Mouse (Mus musculus) kidney, adult 8-10 months (tissue): ENCODE results near the gene Phospho2.

Experiments
- DNase-seq, 2 experiments: peaks; one replicate each; pipeline ENCODE4 v3.0.0; 2022

The Phospho2 gene

GRCm38 (mm10) chr2:69825898-69826297, 36.5 kb downstream of the Phospho2 start:
- no peak for DNase-seq

GRCm38 (mm10) chr2:69826380-69826779, 37.0 kb downstream of the Phospho2 start:
- no peak for DNase-seq

- no peak for DNase-seq
Measured at GRCm38 (mm10) chr2:69828031-69828430, 38.6 kb downstream of the Phospho2 start.

DNA sequence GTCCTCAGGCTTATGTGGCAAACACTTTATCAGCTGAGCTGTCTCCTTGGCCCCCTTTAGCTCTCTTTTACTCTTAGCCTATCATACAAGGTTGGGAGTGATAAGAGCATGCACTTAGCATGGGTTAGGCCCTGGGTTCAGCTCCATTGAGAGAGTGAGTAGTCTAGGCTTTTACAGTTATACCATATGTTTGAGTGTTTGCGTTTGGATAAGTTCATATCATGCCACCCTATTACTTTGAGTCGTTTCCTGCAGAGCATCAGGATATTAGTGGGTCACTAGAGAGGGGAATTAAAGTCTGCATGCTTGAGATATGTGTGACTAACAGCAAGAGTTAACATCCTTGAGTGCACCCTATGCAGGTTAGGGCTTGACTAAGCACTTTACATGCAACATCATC, 40.3 kb downstream of the Phospho2 start:
- DNase-seq, result no peak

DNA sequence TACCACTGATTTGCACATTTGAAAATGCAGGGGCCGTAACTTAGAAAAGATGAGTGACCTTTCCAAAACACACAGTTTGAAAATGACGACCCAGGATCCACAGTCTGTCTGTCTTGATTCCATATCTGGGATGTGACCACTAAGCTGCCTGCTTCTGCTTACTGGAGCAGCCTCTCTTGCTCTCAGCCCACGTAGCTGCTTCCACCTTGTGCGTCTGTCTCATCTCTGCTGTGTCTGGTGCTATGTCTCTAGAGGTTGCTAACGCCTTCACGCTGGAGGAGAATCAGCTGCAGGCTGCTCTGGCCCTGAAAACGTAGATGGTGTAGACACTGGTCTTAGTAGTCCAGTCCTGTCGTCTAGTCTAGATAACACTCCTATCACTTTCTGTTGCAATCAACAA, 40.7 kb downstream of the Phospho2 start:
- no peak for DNase-seq

DNA sequence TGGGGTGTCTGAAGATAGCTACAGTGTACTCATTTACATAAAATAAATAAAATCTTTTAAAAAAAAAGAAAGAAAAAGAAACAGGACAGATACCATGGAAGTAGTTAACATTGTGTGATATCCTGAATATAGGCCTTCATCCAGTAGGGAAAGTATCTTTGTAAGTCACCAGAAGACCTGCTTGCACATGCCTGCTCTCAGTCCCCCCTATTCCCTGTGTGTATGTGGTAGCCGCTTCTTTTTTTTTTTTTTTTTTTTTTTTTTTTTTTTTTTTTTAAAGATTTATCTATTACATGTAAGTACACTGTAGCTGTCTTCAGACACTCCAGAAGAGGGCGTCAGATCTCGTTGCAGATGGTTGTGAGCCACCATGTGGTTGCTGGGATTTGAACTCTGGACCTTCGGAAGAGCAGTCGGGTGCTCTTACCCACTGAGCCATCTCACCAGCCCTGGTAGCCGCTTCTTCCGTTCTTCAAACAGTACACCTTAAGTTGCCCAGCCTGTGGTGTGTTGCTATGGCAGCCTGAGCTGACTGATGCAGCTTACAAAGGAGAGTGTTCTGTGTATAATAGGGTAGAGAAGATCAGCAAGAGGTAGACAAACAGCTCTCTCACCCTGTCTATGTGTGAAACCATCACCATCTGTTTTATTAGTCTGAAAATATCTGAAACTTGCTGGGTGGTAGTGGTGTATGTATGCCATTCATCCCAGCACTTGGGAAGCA, 48.0 kb downstream of the Phospho2 start:
- no peak for DNase-seq

GRCm38 (mm10) chr2:69837996-69838395, 48.6 kb downstream of the Phospho2 start:
- no peak for DNase-seq

GRCm38 (mm10) chr2:69838707-69839106, 49.3 kb downstream of the Phospho2 start:
- DNase-seq, result no peak

- DNase-seq, result no peak
Measured at GRCm38 (mm10) chr2:69840261-69840660, 50.8 kb downstream of the Phospho2 start.

- DNase-seq, result peak in 1 of 2 experiments; percentile 7
Measured at GRCm38 (mm10) chr2:69849215-69849614, 59.8 kb downstream of the Phospho2 start.
